Mouse (Mus musculus) left cerebral cortex, postnatal 4 days (tissue): ENCODE measurements around the gene Emc3. TPM values are rescaled to one million over a fixed set of nuclear protein-coding genes. Genes with fewer than 3 reads are reported as not detected.

Source experiments
- DNase-seq: peaks from one replicate; pipeline ENCODE4 v3.0.0-alpha.2; 2022
- intact Hi-C: fragments of 180-260 bp; cut with DNase I; formaldehyde crosslinking; loops from one replicate; pipeline ENCODE4 v1.15.1; 2025
- total RNA-seq, 2 experiments: library from RNA; stranded (reverse); gene quantifications; 2 replicates each; pipeline ENCODE4 v1.2.3; 2021

The Emc3 gene
- total RNA-seq: 10 to 100 TPM; 62.3 to 71.1 TPM

DNA sequence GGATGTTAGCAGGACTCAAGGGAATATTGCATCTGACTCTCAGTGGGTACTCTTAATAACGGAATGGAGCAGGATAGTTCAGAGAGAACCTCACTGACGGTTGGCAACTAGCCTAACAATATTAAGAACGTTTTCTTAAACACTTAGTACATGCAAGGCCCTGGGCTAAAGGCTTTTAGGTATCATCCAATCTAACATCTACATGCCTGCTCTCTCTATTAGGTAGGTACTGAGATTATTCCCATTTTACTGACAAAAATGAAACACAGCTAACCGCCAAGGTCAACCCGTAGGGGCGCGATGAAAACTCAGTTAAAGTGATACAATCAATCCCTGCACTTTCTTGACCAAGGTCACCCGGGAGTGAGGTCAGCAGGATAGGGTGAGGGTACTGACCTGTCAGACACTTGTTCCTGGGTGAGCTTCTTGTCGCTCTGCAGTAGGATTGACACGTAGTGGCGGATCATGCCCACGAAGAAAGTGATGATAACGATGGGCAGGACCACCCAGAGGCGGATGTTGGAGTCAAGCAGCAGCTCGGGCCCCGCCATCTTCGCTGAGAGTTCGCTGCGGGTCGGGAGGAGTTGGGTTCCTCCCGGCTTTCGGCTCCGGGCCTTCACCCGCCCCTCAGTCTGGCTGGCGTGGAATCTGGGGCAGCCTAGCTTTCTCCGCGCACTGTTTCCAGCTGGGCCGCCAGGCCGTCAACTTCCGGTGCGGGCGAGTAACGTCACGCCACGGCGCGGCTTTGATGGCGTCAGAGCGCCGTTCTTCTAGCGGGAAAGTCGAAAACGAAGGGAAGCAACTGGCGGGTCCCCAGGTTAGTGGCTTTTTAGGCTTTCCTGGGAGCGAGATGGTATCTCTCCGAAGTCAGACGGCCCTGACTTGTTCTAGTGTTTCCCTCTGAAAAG, at the start of gene Emc3, which contains the start of gene Fancd2:
Gene Emc3 (minus strand): TSS at position 721 of the 908 bp plus-strand sequence.
Gene Fancd2 (plus strand): TSS at position 751 of the 908 bp plus-strand sequence.
- intact Hi-C loops: no loop called here
- DNase-seq: peak; percentile 91

DNA sequence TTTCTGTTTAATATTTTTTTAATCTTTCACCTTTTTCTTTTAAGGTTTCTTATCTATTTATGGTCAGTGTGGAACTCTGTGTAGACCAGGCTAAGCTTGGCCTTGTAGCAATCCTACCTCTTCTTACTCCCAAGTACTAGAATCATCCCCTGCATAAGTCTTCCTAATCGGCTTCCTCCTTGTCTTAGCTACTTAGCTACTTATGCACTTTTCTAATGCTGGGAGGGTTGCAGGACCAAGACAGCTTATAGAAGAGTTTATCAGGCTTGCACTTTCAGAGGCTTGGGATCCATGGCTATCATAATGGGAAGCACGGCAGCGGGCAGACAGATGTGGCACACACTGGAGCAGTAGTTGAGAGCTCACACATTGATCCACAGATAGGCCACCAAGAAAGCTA, 47.9 kb upstream of the Emc3 start:
- intact Hi-C loops: no loop called here
- DNase-seq: no peak

DNA sequence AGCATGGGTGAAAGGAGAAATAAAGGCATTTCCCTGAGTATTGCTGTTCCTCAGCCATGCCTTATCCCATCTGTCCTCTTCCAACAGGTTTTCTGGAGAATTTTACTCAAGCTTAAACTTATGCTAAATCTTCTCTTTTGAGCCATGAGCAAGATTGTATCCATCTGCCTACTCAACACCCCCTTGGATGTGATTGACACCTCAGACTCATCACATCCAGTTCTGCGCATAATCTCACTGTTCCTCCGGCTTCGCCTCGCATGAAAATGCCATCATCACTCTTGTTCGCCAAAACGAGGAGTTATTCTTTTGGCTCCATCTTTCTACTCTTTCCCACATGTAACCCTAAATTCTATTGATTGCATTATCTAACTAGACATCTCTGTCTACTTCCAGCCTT, 44.6 kb upstream of the Emc3 start:
- intact Hi-C loops: no loop called here

DNA sequence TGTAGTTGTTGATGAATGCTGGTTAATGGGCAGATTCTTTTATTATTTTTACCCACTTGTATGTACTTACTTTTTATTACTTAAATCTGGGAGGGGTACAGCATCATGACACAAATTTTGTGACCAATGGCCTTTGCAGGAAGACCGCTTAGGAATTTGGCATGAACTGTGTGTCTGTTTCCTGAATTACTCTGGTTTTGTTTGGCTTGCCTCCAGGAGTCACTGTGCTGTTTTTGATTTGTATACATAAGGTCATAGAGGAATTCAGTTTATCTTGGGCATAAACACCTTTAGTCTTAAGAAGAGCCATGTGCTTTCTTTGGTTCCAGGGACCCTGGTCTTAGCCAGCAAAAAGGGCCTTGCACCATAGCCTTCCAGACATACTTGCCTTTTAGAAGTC, 33.1 kb upstream of the Emc3 start:
- intact Hi-C loops: no loop called here

More for the DNA sequence above, 44.6 kb upstream of the Emc3 start:
- DNase-seq: no peak

DNA sequence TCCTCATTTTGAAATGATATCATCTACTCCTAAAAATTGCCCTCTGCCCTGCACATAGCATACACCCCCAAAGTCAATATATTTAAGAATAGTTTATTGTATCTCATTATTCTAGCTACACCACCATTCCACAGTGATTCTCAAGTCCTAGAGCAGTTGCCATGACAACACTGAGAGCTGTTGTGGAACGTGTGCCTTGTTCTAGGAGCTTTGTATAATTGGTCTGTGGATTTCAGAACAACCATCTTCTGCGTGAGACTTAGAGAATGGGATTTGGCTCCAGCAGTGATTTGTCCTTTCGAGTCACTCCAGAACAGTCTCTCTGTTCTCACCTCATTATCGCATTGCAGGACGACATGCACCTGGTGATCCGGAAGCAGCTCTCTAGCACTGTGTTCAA, 28.3 kb upstream of the Emc3 start:
- intact Hi-C loops: no loop called here
- no peak for DNase-seq

More for the DNA sequence above, 33.1 kb upstream of the Emc3 start:
- no peak for DNase-seq

DNA sequence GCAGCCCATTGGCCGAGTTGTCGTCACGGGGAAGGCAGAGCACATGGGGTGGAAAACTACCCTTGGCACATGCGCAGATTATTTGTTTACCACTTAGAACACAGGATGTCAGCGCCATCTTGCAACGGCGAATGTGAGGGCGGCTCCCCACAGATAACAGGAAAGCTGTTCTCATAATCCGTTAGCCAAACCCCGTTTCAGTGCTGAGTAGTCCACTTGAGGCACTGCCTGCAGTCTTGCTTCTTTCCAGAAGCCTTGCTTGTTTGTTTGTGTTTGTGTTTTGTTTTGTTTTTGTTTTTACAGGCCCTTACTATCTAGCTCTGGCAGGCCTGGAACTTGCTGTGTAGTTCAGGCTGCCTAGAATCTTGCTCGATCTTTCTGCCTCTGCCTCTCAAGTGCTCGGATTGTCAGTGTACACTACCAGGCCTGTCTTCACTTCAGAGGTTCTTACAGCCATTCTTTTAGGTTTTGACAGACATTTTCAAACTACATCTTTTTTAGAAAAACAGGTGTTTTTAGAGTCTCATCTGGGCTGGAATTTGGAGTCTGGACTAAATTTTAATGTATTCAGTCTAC, 12.5 kb upstream of the Emc3 start:
- DNase-seq: no peak
- intact Hi-C loops: no loop called here

DNA sequence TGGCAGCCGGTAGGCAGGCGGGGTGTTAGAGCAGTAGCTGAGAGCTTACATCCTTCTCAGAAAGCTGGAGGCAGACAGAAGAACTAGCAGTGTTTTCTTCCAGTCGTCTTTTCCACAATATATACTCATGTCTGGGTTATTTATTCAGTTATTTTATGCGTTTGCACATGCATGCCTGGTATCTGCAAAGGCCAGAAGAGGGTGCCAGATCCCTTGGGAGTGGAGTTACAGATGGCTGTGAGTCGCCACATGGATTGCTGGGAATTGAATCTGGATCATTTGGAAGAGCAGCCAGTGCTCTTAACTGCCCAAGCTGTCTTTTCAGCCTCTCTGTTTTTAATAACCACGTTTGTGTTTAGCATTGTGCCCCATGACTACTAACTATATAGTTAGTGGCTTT, 10.2 kb upstream of the Emc3 start:
- DNase-seq: no peak
- intact Hi-C loops: no loop called here

DNA sequence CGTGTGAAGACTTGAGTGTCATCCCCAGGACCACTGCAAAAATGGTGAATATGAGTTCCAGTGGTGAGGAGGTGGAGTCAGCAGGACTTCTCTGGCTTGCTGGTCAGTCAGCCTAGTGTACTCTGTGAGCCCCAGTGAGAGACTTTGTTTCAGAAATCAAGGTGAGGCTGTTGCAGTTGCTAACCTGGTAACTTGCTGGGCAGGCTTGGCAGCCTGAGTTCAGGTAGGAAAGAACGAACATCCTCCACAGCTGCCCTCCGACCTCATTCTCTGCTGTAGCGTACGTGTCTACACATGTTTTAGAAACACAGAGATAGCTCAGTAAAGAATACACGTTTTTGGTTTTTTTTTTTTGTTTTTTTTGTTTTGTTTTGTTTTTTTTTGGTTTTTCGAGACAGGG, 3.4 kb upstream of the Emc3 start:
- no peak for DNase-seq
- intact Hi-C loops: no loop called here

DNA sequence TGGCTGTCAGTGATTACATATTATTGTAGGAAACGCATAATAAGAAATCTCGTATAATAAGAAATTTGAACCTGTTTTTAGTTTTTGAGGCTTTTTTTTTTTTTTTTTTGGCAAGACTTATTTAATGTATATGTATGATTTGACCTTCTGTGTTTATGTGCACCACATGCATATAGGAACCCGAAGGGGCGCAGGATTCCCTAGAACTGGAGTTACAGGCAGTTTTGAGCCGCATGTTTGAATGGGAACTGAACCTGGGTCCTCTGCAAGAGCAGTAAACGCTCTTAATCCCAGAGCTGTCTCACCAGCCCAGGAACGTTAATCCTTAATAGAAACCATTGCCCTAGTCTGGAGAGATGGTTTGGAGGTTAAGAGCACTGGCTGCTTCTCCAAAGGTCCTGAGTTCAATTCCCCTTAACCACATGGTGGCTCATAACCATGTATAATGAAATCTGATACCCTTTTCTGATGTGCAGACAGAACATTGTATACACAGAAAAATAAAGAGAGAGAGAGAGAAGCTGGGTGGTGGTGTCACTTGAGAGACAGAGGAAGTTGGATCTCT, 470 bp upstream of the Emc3 start:
- intact Hi-C loops: no loop called here
- DNase-seq: no peak

DNA sequence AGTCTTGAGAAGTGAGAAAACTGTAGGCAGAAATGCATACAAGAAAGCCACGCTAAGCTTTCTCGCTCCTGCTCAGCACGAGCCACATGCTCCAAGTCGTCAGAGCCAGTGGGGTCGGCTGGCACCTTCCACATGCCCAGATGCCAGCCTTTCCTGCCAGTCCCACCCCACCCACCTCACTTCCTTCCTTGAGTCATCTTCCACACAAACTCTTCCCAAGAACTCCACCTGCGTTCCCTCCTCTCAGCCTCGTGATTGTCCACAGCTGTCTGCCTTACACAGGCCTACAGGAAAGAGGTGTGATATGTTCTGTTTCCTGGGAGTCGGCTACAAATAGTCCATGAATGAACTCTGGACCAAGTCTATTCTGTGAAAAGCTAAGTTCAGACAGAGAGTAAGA, 8.0 kb downstream of the Emc3 start:
- intact Hi-C loops: loop anchor here (10.0 kb wide), 1 partner anchor 181 kb away; no protein-coding TSS in a partner anchor
- no peak for DNase-seq

DNA sequence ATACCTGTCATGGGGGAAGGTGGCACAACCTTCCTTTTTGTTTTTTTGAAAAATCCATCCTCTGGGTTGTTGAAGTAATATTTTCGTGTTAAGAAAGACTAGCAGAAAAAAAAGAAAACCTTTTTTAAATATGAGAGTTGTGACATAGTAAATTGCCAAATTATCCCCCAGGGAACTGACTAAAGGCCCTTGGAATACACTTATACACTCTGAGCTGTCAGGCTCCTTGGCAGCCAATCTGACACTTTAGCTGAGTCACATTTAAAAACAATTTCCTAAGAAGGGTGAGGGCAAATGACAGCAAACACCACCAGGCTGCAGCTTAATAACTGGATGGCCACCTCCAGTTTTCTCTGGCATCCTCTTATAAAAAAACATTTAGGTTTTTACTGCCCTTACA, 9.1 kb downstream of the Emc3 start:
- DNase-seq: no peak
- intact Hi-C loops: loop anchor here (10.0 kb wide), 1 partner anchor 182 kb away; no protein-coding TSS in a partner anchor

DNA sequence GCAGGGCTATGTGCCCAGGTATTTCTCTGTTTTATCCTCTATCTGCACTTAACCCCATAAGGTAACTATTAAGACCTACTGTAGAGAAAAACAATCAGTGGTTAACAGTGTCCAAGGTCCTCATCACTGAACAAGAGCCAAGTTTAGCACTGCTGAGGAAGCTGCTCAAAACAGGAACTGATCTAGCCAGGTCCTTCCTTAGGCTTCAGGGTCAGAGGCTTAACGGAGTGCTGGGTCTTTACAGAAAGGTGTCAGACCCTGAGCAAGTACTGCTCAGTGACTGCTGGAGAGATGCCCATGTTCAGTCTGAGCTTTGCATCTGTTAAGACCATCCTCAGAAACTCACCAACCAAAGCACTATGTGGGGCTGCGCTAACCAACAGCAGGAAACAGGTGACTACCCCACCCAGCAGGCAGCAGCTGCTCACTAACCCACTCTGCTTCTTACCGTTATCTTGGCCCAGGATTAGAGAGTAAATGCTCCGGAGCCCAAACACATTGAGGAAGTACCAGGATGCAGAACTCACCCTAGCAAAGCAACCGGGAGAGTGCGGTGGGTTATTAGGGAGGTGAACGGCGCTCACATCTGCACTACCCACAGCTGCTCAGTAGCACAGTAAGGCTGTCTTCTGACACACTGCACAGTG, 13.9 kb downstream of the Emc3 start:
- no peak for DNase-seq
- intact Hi-C loops: no loop called here

DNA sequence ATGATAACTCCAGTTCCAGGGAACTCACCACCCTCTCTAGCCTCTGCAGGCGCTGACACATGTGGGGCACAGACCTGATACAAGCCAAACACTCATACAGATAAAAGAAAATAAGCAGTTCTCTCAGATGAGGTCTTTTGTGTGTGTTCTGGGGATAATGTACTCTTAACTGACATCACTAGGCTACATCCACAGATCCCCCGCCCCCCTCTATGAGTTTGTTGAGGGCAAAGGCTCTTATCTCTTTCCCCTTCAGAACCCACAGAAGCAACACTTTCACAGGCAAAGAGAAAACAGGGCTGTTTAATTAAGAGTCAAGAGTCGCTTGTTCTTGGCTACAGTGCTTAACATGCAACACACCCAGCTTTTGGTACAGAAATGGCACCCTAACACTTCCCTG, 16.9 kb downstream of the Emc3 start:
- intact Hi-C loops: no loop called here
- no peak for DNase-seq

DNA sequence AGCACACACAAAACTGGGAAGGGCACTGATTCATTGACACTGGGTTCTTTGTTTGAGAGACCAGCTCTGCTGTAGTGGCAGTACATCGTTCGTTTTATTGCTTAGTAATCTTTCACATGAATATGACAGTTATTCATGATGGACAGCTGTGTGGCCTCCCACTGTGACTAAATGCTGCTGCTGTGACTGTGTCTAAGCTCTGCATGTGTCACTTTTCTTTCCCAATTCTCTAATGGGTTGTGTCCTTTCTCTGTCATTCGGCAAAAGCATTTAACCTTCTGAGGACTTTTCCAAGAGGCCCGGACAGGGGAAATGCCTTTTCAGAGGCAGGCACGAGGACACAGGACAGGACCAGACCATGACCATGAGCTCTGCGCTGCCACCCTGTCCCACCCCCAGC, 17.5 kb downstream of the Emc3 start:
- DNase-seq: no peak
- intact Hi-C loops: no loop called here

DNA sequence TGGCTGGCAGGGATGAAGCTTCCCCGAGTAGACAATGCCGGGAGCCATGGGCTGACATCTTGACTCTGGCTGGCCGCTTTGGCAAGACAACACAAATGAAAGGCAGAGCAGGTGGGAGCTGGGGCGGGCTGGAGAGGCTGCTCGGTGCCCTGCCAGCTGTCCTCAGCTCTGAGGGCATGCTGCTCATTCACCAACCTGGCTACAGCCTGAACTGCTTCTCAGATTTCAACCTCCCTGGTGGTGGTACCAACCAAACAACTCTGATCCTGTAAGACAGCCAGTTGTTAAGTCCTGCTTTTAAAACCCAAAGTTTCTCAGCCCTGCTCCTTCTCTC, 22.5 kb downstream of the Emc3 start:
- intact Hi-C loops: no loop called here
- peak; percentile 81 for DNase-seq

DNA sequence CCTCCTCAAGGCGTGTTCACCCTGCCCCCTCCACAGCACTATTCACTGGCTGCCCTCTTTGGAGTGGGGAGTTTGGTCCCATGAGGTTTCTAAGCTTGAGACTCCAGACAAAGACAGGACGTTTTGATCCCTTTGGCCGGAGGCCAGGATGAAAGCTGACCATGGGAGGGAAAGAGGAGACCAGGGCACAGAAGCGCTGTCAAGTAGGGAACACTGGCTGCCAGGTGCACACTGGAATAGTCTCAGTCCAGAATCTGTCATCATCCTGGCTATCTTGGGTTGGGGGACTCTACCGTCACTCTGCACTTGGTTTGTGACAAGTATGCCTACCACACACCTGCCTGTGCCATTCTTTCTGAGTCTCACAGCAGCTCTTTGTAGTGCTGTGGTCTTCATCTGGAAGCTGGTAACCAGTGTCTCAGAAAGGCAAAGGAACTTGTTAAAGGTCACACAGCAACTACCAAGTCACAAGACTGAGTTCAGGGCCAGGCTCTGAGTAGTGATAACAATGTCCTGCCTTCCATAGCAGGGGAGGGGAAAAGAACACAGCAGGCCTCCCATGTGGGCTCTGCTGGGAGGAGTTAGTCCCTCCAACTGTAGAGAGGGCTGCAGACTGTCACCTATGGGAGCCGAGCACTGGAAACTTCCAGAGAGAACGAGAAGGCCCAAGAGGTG, 23.0 kb downstream of the Emc3 start:
- DNase-seq: peak; percentile 63
- intact Hi-C loops: no loop called here

DNA sequence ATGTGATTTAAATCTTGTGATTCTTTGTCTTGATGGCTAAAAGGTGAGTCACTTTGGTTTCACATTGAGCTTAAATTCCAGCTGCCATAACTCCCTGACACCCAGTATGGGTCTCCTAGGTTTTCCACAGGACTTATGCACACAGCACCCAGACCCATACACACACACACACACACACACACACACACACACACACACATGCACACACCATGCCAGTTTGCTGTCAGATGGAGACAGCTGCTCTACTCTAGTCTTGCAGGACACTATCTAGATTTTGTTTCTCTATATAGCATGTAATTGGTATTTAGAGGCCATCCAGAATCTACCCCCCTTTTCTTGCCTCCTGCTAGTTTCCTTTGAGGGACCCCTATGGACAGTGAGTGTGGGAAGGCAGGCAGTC, 24.3 kb downstream of the Emc3 start:
- intact Hi-C loops: no loop called here
- DNase-seq: no peak

DNA sequence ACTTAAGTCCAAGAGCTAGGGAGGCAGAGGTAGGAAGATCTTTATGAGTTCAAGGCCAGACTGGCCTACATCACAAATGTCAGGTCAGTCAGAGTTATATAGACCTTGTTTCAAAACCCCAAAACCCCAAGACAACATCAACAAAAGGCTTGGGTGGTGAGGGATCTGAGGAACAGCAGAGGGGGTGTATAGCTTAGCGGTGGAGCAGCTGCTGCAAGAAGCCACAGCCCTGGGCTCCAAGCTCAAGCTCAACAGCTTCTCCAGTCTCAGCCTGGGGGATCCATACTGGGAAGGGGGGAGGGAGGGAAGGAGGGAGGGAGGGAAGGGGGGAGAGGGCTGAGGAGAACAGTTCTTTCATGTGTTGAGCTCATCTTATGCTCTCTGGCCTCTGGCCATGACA, 25.8 kb downstream of the Emc3 start:
- DNase-seq: no peak
- intact Hi-C loops: no loop called here

DNA sequence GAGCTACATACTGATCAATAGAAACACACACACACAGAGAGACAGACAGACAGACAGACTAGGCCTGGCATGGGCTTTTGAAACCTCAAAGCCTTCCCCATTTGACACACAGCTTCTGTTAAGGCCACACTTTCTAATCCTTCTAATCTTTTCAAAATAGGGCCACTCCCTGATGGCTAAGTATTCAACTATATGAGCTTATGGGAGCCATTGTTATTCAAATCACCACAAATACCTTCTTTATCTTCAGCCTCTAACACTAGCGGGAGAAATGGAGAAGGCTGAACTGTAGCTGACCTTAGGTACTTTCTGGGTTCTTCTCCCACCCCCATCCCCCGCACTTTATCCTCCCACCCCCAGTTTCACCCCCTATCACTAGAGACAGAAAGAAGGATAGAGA, 28.7 kb downstream of the Emc3 start:
- no peak for DNase-seq
- intact Hi-C loops: no loop called here

DNA sequence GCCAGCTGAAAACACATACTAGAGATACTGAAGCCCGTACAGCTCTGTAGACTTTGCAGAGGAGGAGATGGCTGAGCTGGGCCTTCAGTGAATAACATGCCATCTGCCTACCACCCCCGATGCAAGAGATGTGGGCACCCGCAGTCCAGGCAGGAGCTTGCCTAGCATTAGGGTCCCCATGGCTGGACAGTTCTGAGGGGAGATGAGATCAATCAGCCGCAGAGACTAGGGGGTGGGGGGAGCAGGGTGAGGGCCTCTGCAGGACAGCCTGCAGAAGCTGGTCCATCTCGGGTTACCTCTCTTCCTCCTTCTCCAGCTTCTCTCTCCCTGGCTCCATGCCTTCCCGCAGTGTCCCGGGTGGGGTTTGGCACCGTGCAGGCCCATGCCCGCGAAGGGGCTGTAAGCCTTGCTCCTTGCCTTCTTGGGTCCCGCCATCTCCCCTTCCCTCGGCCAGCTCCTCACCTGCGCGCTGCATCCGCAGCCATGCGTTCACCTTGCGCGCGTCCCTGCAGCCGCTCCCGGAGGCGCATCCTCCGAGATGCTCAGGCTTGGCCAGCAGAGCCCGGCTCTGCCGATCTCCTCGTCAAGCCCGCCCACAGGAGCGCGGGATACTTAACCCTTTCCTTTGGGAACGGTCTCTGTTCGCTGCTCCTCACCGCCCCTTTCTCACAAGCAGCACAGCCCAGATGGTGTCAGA, 29.9 kb downstream of the Emc3 start, which contains the start of gene Prrt3:
Gene Prrt3 (minus strand): TSS at position 544 of the 697 bp plus-strand sequence.
- intact Hi-C loops: no loop called here
- DNase-seq: peak; percentile 72
